Mouse (Mus musculus) left cerebral cortex, adult 11 months (tissue): ENCODE results near the gene Josd1.

ENCODE experiments used
- DNase-seq: peaks from one replicate; pipeline ENCODE4 v3.0.0; 2022; ENCODE audit warnings: low spot score

The Josd1 gene

GRCm38 (mm10) chr15:79687646-79688267, at the start of gene Josd1:
Josd1 (minus strand) TSS chr15:79687919.
- DNase-seq: peak; percentile 91

GRCm38 (mm10) chr15:79734311-79734710, 46.6 kb upstream of the Josd1 start:
- DNase-seq: no peak

GRCm38 (mm10) chr15:79733640-79734039, 45.9 kb upstream of the Josd1 start:
- DNase-seq: no peak

- no peak for DNase-seq
These were observed 45.5 kb upstream of the Josd1 start for GRCm38 (mm10) chr15:79733192-79733591.

GRCm38 (mm10) chr15:79731554-79731953, 43.8 kb upstream of the Josd1 start:
- DNase-seq: no peak

GRCm38 (mm10) chr15:79728731-79729388, 41.1 kb upstream of the Josd1 start:
- no peak for DNase-seq

- DNase-seq: no peak
These were observed 40.6 kb upstream of the Josd1 start for GRCm38 (mm10) chr15:79728311-79728710.

- DNase-seq: peak; percentile 54
These were observed 40.1 kb upstream of the Josd1 start for GRCm38 (mm10) chr15:79727840-79728239.

GRCm38 (mm10) chr15:79725190-79725789, 37.6 kb upstream of the Josd1 start:
- DNase-seq: peak; percentile 68

- DNase-seq: no peak
These were observed 35.7 kb upstream of the Josd1 start for GRCm38 (mm10) chr15:79723439-79723838.

GRCm38 (mm10) chr15:79720796-79721195, 33.1 kb upstream of the Josd1 start:
- no peak for DNase-seq

- DNase-seq: no peak
These were observed 32.5 kb upstream of the Josd1 start for GRCm38 (mm10) chr15:79720267-79720666.

GRCm38 (mm10) chr15:79716710-79717109, 29.0 kb upstream of the Josd1 start:
- DNase-seq: no peak

GRCm38 (mm10) chr15:79715646-79716045, 27.9 kb upstream of the Josd1 start:
- DNase-seq: no peak

GRCm38 (mm10) chr15:79708229-79708822, 20.6 kb upstream of the Josd1 start:
- DNase-seq: no peak

- no peak for DNase-seq
These were observed 19.0 kb upstream of the Josd1 start for GRCm38 (mm10) chr15:79706603-79707214.

GRCm38 (mm10) chr15:79697558-79698187, 10.0 kb upstream of the Josd1 start:
- DNase-seq: no peak

- DNase-seq: no peak
These were observed 9.3 kb upstream of the Josd1 start for GRCm38 (mm10) chr15:79697011-79697410.

GRCm38 (mm10) chr15:79696508-79696907, 8.8 kb upstream of the Josd1 start:
- DNase-seq: no peak

GRCm38 (mm10) chr15:79695516-79695915, 7.8 kb upstream of the Josd1 start:
- no peak for DNase-seq

- DNase-seq: no peak
These were observed 6.8 kb upstream of the Josd1 start for GRCm38 (mm10) chr15:79694512-79694911.

- no peak for DNase-seq
These were observed 6.0 kb upstream of the Josd1 start for GRCm38 (mm10) chr15:79693740-79694139.
